Mouse (Mus musculus): ENCODE measurements at regions not wholly inside any gene's neighbourhood (a gene's known extent, or its start where the extent isn't known, plus 50 kb on each side); places are given as distances from the start of the nearest gene placed in this dataset.

DNA sequence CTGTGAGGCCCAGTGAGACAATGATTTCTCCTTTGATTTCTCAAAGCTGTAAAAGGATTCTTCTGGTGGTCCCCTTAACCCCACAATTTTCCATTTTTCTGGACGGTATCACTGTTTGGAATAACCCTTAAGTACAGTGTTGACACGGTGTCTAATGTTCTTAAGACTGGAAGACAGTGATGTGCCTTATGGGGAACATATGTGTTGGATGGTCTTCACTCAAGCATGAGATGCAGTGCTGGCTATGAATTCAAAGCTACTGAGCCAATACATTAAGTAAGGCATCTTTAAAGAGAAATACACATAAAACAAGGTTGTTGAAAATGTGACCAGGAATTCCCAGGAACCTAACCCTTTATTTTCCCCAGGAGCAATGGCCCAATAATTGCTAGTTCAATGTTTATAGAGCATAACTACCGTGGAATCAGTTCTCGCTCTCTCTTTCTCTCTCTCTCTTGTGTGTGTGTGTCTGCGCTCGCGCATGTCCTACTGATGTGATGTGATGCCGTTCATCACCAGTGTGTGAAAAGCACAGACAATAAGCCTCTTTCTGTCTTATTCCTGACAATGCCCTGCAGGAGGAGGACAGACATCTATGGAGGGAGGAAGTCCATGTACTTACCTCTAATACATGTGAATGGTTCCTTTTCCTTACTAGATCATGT, 125.4 kb upstream of the Peli1 start:
- DNase-seq (ENCODE audit: extremely low spot score in 1 of 2, low spot score in 2 of 2) = no peak
- intact Hi-C loops (cut with DNase I) = no loop called here

DNA sequence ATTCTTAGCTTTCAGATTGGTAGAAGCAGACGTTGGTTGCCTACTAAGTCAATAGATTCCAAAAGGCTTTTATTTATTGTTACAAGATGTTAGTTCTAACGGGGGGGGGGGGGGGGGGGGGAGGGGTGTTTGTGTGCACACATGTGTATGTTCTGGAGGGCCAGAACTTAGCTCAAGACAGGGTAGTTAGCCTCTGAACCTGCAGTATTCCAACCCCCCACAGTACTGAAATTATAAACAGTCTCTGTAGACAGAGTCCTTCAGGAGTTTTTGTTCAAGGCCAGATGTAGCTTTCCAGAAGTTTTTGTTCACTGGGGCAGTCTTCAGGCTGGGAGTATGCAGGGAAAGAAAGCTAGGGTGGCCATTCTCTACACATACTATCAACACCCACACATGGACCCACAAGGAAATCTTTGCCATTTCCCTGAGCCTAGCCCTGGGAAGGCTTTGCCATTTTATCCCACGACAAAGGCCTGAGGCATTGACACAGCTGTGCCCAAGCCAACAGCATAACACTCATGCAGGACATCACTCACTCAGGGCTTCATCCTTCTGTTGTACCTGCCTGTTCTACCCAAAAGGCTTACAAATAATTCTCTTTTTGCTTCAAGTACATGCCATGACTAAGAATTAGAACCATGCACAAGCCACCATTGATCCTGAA, 123.6 kb upstream of the Peli1 start:
- no peak for DNase-seq (ENCODE audit: extremely low spot score in 1 of 2, low spot score in 2 of 2)
- intact Hi-C loops (cut with DNase I) = no loop called here

DNA sequence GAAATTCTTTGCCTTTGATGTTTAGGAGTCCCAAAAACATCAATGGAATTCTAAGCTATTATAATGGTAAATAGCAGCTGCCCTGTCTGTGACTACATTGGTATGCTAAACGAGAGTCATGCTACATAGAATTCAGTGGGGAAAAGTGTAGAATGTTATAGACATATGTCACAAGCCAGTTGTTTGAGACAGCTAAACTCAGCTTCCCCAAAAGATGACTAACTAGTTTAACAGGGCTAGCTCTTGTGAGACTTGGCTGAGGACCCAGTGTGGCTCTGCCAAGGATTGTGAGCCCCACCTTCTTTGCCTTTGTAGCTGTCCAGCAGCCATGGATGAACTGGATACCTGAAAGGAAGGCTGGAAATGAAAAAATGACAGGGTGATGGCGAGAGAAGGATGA, 122.8 kb upstream of the Peli1 start:
- DNase-seq (ENCODE audit: extremely low spot score in 1 of 2, low spot score in 2 of 2) = no peak
- intact Hi-C loops (cut with DNase I) = no loop called here

DNA sequence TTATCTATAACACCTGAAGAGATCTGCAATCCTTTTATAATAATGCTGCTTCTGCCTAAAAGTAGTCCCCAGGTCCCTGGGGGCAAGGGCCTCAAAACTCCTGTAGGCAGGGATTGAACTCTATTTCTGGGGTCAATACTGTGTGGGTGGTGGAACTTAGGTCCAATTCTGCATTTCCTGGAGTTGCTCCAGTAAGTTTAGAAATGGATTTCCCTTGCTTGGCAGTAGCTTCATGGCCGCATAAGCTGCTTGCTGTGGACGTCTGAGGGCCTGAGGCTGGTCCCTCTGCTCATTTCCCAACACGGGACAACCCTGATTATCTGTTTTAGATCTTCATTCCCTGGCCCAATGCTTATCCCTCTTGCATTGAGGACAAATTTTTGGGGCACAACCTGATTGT, 118.0 kb upstream of the Peli1 start:
- DNase-seq (ENCODE audit: extremely low spot score in 1 of 2, low spot score in 2 of 2) = no peak
- intact Hi-C loops (cut with DNase I) = no loop called here

DNA sequence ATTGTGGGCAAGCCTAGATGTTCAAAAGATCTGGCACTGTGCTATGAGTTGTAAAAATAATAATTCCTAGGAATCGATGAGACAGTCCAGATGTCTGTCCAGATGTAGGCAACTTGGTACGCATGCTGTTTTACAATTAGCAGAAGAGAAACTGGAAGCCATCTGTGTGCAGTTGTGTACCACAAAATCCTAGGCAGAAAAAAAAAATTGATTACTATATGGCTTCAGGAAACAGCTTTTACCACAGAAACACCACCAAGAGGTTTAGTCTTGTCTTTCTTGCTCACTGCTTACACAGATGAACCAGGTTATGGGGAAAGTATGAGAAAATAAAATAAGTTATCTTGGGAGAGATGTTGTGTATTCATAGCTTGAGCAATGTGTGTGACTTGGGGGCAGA, 109.5 kb upstream of the Peli1 start:
- DNase-seq (ENCODE audit: extremely low spot score in 1 of 2, low spot score in 2 of 2) = no peak
- intact Hi-C loops (cut with DNase I) = no loop called here

DNA sequence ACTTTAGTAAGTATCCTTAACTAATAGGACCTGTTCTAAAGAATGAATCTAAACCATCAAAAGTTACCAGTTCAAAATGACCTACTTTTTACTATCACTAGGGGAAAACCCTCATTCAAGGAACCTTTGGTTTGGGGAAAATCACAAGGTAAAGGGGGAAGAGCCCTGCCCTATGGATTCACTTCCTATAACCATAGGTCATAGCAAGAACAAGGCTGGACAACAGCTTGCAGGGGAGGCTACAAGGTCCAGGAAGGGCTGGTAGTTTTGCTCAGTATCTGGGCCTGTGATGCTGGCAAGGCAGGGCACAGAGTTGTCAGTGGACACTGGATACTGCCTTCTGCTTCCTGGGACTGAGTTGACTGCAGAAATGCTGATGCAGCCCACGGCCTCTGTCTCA, 109.1 kb upstream of the Peli1 start:
- intact Hi-C loops (cut with DNase I) = no loop called here
- DNase-seq (ENCODE audit: extremely low spot score in 1 of 2, low spot score in 2 of 2) = no peak

DNA sequence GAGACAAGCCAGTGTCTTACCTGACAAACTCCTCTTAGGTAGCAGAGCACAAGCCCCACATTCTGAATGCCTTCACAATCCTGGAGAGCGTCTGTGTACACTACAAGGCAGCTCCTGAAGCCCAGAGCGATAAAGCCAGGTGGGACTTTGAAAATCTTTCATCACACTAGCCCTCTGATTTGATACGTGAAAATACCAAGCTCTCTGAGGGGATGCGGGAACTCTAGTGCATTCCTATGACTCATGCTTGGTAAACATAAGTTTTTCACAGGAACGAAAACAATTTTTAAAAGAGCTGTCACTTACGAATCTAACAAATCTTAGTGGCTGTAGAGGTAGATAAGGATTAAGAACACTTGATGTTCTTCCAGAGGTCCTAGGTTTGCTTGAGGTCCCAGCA, 108.6 kb upstream of the Peli1 start:
- DNase-seq (ENCODE audit: extremely low spot score in 1 of 2, low spot score in 2 of 2) = no peak
- intact Hi-C loops (cut with DNase I) = no loop called here

DNA sequence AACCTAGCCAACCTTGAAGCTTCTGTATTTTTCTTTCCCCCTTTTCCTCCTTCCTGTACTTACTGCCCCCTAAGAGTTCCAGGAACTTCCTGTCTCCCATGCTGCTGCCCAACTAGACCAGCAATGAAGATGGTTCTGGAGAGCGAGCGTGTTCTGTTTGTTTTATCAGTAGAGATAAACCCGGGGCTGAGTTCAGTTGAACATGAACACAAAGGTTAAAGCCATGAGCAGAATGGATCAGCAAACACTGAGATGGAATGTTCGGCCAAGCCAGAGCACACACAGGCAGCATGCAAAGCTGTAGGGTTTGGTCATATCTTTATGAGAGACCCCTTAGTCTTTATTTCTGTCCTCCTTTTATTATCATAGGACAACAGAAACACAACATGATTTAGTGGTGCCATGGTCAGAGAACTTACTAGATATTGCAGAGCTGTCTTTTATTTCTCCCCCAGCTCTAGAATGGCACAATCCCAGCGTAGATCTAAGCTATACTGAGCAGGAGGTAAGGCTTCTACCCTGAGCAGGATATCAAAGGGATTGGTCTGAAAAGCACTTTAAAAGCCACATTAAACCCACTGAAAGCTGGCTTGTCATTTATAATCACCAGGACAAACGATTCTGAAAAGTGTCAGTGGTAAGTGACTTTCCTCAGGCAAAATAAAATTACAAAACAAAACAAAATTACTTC, 105.9 kb upstream of the Peli1 start:
- intact Hi-C loops (cut with DNase I) = no loop called here
- no peak for DNase-seq (ENCODE audit: extremely low spot score in 1 of 2, low spot score in 2 of 2)

DNA sequence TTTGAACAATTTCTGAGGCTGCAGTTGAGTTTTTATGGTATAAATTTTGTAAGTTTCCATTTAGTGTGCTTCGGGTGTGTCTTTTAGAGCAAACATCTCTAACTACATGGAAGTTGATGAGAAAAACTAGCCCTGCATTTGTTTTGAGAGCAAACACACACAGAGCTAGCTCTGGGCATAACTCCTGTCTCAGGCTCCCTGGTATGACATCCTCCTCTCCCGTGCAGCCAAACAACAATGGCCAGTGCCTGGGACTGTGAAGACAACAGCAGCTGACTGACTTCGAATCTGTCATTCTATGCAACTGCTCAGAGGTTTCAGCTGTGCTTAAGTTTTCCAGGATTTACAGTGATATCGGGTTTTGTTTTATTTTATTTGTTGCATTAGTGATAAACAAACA, 105.3 kb upstream of the Peli1 start:
- no peak for DNase-seq (ENCODE audit: extremely low spot score in 1 of 2, low spot score in 2 of 2)
- intact Hi-C loops (cut with DNase I) = no loop called here

DNA sequence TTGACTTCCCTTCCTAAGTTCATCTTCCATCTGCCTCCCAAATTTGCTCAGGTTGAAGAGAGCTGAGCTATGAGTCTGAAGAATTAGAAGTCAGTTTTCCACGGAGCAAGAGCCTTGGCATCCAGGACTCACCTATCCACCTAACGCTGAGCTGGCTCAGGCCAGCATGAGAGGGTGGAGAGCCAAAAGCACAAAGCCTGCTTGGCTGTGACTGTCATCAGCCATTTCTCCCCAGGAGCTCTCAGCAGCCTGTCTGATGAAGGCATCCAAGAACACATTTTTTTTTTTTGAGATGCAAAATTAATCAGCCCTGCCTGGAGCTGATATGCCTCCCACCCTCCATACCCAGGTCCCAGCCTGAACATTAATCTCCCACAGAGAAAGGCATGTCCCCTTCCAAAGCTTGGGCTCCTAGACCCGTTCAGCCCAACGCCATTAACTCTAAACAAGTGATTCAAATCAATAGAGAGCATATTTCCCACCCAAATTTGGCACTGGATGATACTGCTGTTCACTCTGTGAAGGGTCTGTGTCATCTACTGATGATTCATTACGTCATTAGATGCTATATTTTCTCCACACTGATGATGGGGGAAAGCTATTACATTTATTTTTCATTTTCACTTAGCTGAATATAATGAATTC, 103.8 kb upstream of the Peli1 start:
- intact Hi-C loops (cut with DNase I) = no loop called here
- DNase-seq (ENCODE audit: extremely low spot score in 1 of 2, low spot score in 2 of 2) = peak in 1 of 2 experiments; percentile 18

DNA sequence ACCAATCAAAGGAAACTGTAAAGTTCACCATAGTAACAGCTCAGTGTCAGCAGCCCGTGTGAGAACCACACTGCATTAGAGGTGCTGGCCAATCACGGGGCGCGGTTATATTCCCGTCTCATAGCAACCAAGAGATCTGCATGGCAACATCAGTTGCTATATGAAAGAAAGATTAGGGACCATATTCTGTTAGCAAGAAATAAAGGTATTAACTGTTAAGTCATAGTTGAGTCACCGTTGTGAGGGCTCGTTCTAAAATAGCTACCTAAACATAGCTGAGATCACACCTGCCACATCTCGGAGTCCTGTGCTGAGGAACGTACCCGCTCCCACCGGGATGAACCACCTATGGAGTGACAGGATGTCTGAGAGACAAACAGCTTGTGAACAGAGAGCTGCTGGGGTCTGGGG, 103.2 kb upstream of the Peli1 start:
- DNase-seq (ENCODE audit: extremely low spot score in 1 of 2, low spot score in 2 of 2) = peak; percentile 67 to 88
- intact Hi-C loops (cut with DNase I) = no loop called here

DNA sequence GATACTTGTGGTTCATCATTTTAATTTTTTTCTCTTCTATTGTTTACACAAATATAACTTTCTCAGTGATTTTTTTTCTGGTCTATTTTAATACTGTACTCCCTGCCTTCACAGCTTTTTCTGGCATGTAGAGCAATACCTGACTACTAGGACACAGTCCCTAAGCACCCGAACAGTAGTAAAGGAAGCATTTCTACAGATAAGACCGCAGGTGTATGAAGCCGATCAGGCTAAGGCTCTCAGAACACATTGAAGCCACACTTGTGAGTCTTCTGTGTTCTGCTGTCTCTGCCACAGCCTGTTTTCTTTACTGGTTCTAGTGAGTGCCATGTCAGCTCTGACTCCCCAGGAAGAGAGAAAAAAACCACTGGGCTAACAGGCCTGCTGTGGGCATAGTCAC, 102.2 kb upstream of the Peli1 start:
- intact Hi-C loops (cut with DNase I) = no loop called here
- DNase-seq (ENCODE audit: extremely low spot score in 1 of 2, low spot score in 2 of 2) = no peak

DNA sequence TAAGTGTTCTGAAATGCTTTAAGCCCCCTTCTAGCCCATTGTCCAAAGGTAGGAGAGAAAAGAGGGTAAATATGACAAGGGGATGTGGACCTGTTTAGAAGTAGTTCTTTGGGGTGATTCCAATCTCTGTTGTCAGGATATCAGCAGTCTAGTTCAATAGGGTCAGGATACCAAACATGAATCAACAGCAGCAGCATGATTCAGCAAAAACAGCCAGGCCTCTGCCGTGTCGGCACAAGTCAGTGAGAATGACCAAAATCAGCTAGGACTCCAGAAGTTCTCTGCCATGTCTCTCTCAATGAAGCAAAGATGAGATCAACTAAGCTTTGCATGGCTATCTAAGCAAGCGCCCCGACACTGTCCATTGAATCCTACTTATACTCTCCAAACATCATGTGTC, 97.5 kb upstream of the Peli1 start:
- no peak for DNase-seq (ENCODE audit: extremely low spot score in 1 of 2, low spot score in 2 of 2)
- intact Hi-C loops (cut with DNase I) = no loop called here

DNA sequence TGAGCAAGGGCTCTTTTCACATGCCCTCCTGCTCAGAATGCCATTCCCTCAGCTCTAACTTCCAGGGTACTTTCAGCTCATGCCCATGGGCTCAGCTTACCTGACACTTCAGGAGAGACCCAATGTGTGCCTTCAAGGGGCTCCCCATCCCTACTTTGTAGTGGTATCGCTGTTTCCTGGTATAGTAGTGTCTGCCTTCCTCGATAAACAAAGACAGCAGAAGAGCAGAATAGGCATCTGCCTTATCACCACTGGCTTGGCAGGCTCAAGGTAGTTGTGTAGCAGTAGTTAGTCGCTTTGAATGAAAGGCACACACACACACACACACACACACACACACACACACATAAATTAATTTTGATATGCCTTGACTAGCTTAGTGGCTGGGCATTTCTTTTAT, 89.7 kb upstream of the Peli1 start:
- no peak for DNase-seq (ENCODE audit: extremely low spot score in 1 of 2, low spot score in 2 of 2)
- intact Hi-C loops (cut with DNase I) = no loop called here

DNA sequence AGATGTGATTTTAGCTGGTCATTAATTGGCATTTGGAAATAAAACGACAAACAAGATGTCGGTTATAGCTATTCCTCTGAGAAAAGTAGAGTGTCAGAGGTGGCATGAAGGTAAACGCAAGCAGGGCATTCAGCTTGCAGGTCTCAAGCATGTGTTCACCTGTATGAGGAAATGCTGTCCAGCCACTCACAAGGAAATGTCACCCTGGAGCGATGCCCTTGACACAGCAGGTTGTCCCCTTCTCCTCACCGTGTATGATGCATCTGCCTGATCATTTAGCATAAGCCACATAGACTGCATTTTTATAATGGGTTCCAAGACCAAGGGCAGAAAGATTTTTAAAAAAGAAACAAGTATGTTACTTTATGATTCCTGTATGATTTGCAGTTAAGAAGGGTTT, 83.9 kb upstream of the Peli1 start:
- intact Hi-C loops (cut with DNase I) = no loop called here
- no peak for DNase-seq (ENCODE audit: extremely low spot score in 1 of 2, low spot score in 2 of 2)

DNA sequence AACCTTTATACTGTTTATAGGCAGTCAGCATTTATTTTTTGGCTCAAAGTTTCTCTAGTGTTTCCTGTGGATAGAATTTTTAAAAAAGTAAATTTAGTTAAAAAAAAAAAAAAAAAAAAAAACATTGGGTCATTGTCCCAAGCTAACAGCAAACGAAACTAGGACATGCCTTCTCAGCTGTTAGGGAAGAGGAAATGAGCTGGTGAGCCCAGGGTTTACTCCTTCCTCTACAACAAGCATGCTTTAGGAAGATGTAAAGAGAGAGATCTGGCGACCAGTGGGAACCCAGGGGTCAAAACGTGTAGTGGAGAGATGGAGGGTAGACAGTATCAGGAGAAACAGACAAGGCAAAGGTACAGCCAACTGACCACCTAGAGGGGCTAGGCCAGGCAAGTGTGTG, 81.6 kb upstream of the Peli1 start:
- intact Hi-C loops (cut with DNase I) = no loop called here
- no peak for DNase-seq (ENCODE audit: extremely low spot score in 1 of 2, low spot score in 2 of 2)

DNA sequence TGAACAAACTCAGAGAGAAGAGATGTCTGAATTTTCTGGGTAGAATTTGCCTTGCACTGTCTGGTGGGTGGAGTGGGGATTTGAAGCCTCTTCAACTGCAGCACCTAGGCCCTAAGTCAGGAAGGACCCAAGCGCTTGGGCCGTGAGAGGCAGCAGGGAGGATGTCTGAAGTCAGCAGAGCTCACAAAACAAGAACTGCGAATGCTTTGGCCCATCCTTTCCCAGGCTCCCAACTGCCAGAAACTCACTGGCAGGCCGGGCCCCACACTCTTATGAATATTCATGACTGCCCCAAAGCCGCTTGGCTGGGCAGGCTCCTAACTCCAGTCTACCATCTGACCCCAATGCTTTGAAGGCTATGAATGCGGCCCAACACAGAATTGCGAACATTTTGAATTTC, 80.2 kb upstream of the Peli1 start:
- intact Hi-C loops (cut with DNase I) = no loop called here
- peak in 1 of 2 experiments; percentile 36 for DNase-seq (ENCODE audit: extremely low spot score in 1 of 2, low spot score in 2 of 2)

DNA sequence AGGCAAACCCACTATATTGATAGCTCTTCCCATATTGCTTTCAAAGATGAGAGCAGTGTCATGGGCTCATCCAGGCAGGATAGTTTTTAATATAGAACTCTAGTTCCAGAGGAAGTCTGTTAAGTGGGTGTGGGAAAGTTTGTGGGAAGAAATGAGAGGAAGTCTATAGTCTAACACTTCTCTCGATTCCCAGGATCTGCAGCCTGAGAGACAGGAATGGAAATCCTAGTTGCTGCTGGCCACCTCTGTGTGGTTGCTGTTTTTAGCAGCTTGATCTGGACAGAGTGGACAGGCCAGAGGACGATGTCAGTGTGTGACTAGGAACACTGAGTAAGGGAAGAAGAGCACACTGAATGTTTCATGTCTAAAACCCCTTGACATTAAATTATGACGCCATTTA, 76.8 kb upstream of the Peli1 start:
- DNase-seq (ENCODE audit: extremely low spot score in 1 of 2, low spot score in 2 of 2) = no peak

DNA sequence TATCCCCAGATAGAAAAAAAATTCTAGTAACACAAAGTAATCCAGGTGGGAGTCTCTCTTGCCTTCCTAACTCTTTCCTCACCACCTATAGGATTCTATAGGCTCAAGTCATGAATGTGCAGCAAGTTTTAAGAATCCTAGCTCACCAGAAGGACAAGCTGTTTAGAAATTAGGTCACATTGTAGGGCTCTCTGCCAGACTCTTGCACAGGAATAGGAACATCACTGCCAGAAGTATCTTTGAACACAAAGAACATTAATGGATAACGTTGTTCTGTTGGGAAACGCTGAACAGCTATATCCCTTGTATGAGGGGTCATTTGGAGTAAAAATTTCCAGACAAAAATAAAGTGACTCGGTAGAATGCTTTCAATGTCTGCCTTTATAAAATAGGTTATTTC, 75.6 kb upstream of the Peli1 start:
- no peak for DNase-seq (ENCODE audit: extremely low spot score in 1 of 2, low spot score in 2 of 2)
- intact Hi-C loops (cut with DNase I) = no loop called here

More for the DNA sequence above, 76.8 kb upstream of the Peli1 start:
- intact Hi-C loops (cut with DNase I) = no loop called here

DNA sequence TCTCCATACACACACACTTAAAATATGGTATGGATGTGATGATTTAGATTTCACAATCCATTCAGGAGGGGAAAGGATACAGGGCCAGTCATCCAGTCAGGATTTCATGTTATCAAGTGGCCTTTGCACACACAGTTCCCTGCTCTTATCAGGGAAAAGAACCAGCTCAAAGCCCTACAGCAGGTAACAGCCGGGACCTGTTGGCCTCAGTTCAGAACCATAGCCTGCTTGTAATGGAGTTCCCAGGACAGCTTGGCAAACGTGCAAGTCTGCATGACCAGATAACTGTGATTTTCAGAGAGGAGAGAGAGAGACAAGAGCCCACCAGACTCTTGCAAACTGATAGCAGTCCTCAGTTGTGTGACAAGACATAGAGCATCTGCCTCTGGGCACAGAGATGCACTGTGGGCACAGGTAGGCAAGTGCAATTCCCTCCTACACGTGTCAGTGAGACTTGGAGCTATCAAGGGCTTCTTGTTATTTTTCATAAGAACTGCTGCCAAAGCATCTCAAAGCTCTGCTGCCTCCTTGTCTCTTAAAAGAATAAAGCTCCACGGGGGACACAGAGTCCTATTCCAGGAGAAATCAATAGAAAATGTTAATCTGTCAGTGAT, 74.9 kb upstream of the Peli1 start:
- no peak for DNase-seq (ENCODE audit: extremely low spot score in 1 of 2, low spot score in 2 of 2)
- intact Hi-C loops (cut with DNase I) = no loop called here
